Mouse (Mus musculus) liver, embryonic 14.5 days (tissue): ENCODE measurements at regions not wholly inside any gene's neighbourhood (a gene's known extent, or its start where the extent isn't known, plus 50 kb on each side); places are given as distances from the start of the nearest gene placed in this dataset.

ENCODE experiments used
- ATAC-seq: fragments of 200-750 bp; cut with Nextera tagmentation; 2 replicates; pipeline ENCODE4 v1.8.0; 2017; ENCODE audit warnings: moderate number of reproducible peaks, mild to moderate bottlenecking, moderate library complexity; ENCODE audit not compliant: insufficient read depth
- DNase-seq, 3 experiments: peaks; one replicate each; pipeline ENCODE4 v3.0.0-alpha.2; 2012 to 2013; ENCODE audit warnings: low read depth in 3 of 3, low spot score in 3 of 3
- H3K27ac ChIP-seq: fragments of 300-500 bp; sonication (generic); 2 replicates; pipeline ENCODE4 v1.5.1; 2014; ENCODE audit warnings: moderate library complexity, mild to moderate bottlenecking, control low read depth, inconsistent platforms
- H3K27me3 ChIP-seq: fragments of 300-500 bp; sonication (generic); 2 replicates; pipeline ENCODE4 v1.6.1; 2014; ENCODE audit warnings: mild to moderate bottlenecking, low read length, moderate library complexity; ENCODE audit not compliant: control insufficient read depth, insufficient read depth
- H3K36me3 ChIP-seq: fragments of 300-500 bp; sonication (generic); replicated peaks from 2 replicates; pipeline ENCODE4 v1.6.1; 2014; ENCODE audit warnings: low read depth; ENCODE audit not compliant: control insufficient read depth, insufficient read depth
- H3K4me1 ChIP-seq, 2 experiments: fragments of 200-500 bp in 1 of 2; fragments of 300-500 bp in 1 of 2; sonication (generic) in 1 of 2; replicated peaks; 2 replicates each; pipeline ENCODE4 v1.6.1; 2012 to 2014; ENCODE audit warnings: antibody characterized with exemption in 1 of 2, inconsistent platforms in 1 of 2, low read length in 1 of 2; ENCODE audit not compliant: control insufficient read depth in 2 of 2, insufficient read depth in 2 of 2
- H3K4me2 ChIP-seq: fragments of 300-500 bp; sonication (generic); 2 replicates; pipeline ENCODE4 v1.6.1; 2014; ENCODE audit warnings: low read depth, mild to moderate bottlenecking, control low read depth, moderate library complexity
- H3K4me3 ChIP-seq, 2 experiments: fragments of 200-500 bp in 1 of 2; fragments of 300-500 bp in 1 of 2; sonication (generic) in 1 of 2; 2 replicates each; pipeline ENCODE4 v1.5.1; 2012 to 2014; ENCODE audit warnings: low read depth in 2 of 2, low read length in 2 of 2, mild to moderate bottlenecking in 2 of 2, control low read depth in 1 of 2, inconsistent platforms in 1 of 2, moderate library complexity in 1 of 2; ENCODE audit not compliant: insufficient read depth in 1 of 2
- H3K9ac ChIP-seq: fragments of 300-500 bp; sonication (generic); replicated peaks from 2 replicates; pipeline ENCODE4 v1.6.1; 2014; ENCODE audit warnings: mild to moderate bottlenecking, control low read depth, moderate library complexity
- H3K9me3 ChIP-seq: fragments of 300-500 bp; sonication (generic); 2 replicates; pipeline ENCODE4 v1.6.1; 2016; ENCODE audit warnings: low read length, mixed read lengths; ENCODE audit not compliant: control insufficient read depth
- CTCF ChIP-seq: IDR thresholded peaks from 2 replicates; pipeline ENCODE4 v1.5.1; 2016; ENCODE audit warnings: antibody characterized with exemption, low read depth, control low read depth
- EP300 ChIP-seq: IDR thresholded peaks from 2 replicates; pipeline ENCODE4 v1.6.1; 2016; ENCODE audit warnings: antibody characterized with exemption, low read depth
- WGBS: fragments of 180-500 bp; shearing (Covaris S2); extraction: QIAGEN DNeasy Blood & Tissue Kit; methylation state at CpG from one replicate; pipeline ENCODE4 v1.1.7; 2014; ENCODE audit not compliant: insufficient replicate concordance; 5-methylcytosine and 5-hydroxymethylcytosine counted together

DNA sequence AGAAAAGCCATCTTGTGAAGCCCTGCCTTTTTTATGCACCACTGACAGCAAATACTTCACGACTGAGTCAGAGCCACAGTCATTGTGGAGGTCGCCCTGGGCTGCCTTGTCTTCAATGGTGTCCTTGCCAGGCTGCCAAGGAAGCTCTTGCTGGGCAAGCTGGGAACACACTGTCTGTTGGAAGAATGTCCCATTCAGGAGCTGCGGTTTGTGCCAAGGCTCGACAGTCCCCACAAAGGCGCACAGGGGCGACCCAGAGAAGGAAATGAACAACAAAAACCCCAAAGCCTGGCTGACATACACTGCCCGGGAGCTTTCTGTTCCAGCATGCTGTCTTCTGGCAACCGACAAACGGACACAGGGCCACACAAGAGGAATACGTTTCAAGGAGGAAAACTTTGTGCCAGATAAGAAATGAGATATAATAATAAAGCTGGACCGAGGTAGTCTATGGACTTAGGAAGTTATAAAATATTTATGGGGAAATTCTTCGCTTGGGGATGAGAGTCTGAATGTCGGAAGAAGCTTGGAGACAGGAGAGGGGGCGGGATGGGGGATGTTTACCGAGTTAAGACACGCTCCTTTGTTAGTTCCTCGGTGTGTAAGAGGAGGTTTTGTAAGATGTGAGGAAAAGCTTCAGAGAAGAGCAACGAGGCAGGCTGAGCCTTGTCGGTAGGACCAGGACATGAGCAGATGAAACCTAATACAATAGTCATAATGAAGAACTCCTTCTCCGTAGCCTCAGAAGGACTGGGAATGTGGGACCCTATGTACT lies 261.5 kb downstream of the Fzd1 start:
- Histone ChIP-seq H3K9me3 (no peaks in the 10 kb centered on the region), H3K4me2 (no peak overlapping the region), H3K27me3 (no peaks in the 10 kb centered on the region), H3K36me3 (no peaks in the 10 kb centered on the region), H3K27ac (no peak overlapping the region), H3K4me3 (no peak overlapping the region), H3K4me1 (peaks cover 0 to 5% of the 10 kb centered on the region in 2 experiments; a peak in 1 of 4 replicates), H3K9ac (no peak overlapping the region)
- ATAC-seq (no peak), DNase-seq (no peak)
- TF ChIP-seq EP300, result no peak
- no peak for TF ChIP-seq CTCF
- 9% methylated on average over 20 of the region's 20 CpGs for WGBS

DNA sequence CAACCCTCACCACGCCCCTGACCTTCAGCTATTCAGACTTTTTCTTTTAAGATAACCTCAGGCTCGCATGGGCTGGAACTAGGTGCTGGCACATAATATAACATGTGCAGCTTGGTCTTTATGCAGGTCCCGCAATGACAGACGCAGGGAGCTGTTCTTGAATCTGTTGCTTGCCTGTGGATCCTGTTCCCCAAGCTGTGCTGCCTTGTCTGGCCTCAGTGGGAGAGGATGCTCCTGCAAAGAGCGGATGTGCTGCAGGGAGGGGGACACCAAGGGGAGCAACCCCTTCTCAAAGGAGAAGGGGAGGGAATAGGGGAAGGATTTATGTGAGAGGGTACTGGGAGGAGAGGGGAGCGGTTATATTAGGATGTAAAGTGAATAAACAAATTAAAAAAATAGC lies 262.4 kb downstream of the Fzd1 start:
- no peaks in the 10 kb centered on the region for H3K9me3 ChIP-seq
- no peak for ATAC-seq
- no peaks in the 10 kb centered on the region for H3K36me3 ChIP-seq
- H3K4me1 ChIP-seq, result peaks cover 0 to 5% of the 10 kb centered on the region in 2 experiments; a peak in 1 of 4 replicates
- H3K4me3 ChIP-seq, result no peak overlapping the region
- no peaks in the 10 kb centered on the region for H3K27me3 ChIP-seq
- no peak overlapping the region for H3K27ac ChIP-seq
- H3K4me2 ChIP-seq, result no peak overlapping the region
- DNase-seq, result no peak
- no peak for TF ChIP-seq EP300
- TF ChIP-seq CTCF, result no peak
- 61% methylated on average over 6 of the region's 6 CpGs for WGBS
- no peak overlapping the region for H3K9ac ChIP-seq

DNA sequence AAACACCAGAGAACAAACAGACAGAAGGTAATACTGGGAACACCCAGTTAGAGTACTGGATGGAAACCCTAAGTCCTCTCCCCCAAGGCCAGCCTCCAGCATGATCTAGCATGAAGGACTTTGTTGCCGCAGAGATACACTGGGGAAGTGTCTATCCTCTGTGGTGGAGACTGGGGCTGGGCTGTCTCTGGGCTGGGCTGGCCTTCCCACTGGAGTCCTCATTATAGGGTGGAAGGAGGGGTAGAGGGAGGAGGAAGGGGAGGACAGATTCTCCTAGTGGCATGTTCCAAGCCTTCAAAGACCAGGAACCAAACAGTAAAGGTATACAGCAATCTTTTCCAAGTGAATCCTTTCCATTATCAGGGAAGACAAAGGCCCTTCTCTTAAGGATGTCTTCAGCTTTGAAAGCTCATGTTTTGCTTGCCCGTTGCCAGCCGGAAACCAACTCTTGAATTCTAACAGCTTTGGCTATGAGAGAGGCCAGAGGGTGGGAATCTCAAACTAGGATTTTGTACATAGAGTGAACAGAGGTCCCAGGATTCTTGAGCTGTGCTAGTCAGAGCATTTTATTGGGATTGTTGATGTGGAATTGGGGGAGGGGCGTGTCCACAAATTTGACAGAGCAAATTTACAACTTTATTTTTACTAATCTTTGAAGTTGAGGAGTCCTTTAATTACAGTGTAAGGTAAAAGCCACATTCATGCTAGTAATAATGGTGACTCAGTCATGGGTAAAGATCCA lies 271.3 kb downstream of the Fzd1 start:
- H3K9me3 ChIP-seq, result no peaks in the 10 kb centered on the region
- no peak overlapping the region for H3K4me2 ChIP-seq
- TF ChIP-seq CTCF, result no peak
- H3K27ac ChIP-seq, result no peak overlapping the region
- H3K36me3 ChIP-seq, result no peaks in the 10 kb centered on the region
- H3K4me3 ChIP-seq, result no peak overlapping the region
- ATAC-seq (no peak), DNase-seq (no peak)
- no peaks in the 10 kb centered on the region for H3K27me3 ChIP-seq
- no peak overlapping the region for H3K9ac ChIP-seq
- H3K4me1 ChIP-seq, result no peaks in the 10 kb centered on the region
- 67% methylated on average over 4 of the region's 4 CpGs for WGBS

DNA sequence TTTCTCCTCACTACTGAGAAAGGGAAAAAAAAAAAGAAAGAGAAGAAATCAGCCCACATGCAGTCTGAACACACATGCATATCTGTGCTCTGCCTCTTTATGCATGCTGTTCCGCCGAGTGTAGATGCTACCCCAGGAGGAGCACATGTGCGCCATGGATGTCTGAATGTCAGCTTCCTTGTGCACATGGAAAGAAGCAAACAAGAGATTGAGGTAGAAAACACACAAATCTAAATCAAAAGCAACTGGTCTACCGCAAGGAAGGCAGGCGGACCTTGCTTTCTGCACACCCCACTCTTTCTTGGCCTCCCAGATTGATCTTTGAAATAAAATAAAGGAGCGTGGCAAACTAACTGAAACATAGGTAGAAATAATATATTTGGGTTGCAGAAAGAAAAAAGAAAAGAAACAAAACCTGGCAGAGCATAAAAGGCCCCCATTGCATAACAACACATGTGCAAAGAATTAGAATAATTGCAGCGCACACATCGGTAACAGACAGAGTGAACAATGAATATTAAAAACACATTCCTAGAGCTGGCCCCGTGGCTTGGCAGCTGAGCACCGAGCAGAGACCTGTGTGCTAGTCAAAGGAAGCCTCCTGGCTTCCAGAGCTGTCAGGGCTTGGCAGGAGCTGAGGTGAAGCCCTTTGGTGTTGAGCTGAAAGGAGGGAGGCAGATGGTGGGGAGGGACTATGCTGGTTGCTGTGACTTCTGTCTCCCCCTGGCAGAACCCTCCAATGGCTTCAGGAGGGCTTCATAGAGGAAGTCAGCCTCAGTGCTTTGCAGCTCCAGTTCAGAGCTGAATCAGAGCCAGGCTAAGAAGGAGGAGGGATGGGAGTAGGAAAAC lies 272.1 kb downstream of the Fzd1 start:
- H3K27me3 ChIP-seq, result no peaks in the 10 kb centered on the region

More for the DNA sequence above, 272.1 kb downstream of the Fzd1 start:
- WGBS, result 59% methylated on average over 10 of the region's 10 CpGs
- H3K36me3 ChIP-seq, result no peaks in the 10 kb centered on the region
- no peak overlapping the region for H3K4me3 ChIP-seq
- no peak overlapping the region for H3K27ac ChIP-seq
- H3K4me2 ChIP-seq, result no peak overlapping the region
- H3K4me1 ChIP-seq, result no peaks in the 10 kb centered on the region
- H3K9me3 ChIP-seq, result no peaks in the 10 kb centered on the region
- no peak overlapping the region for H3K9ac ChIP-seq
- DNase-seq (no peak), ATAC-seq (no peak)
- TF ChIP-seq EP300 (no peak), CTCF (no peak)
